ENCODE assay signal across 8 mouse cellular contexts in the genomic region with DNA sequence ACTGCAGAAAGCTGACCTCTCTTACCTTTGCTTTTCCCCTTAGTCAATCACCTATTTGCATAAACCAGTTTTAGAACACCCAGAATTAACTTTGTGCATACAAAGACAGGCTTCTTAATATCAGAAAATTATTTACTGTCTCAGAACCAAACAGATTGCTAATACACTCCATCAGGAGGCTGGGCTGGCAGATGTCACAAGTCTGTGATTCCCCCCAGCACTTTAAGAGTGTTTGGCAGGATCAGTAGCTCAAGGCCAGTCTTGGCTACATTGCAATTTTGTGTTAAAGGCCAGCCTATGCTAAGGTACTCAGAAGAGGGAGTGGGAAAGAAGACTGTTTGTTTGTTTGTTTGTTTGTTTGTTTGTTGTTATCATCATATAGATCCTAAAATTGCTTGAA. TPM values are rescaled to one million over a fixed set of nuclear protein-coding genes. Genes with fewer than 3 reads are reported as not detected.
DNase-seq lines count a peak whose midpoint lies in the region; ATAC-seq and TF ChIP-seq lines count a peak whose summit lies in the region.

No protein-coding gene starts in this region.

- H3K27ac ChIP-seq in cerebellum, adult 2 months (ENCODE audit: insufficient read depth, low read length) = no peak overlapping the region
- H3K27ac ChIP-seq in hindbrain, embryonic 13.5 days = no peak overlapping the region
- no peak overlapping the region for H3K27ac ChIP-seq in hindbrain, embryonic 10.5 days
- H3K27ac ChIP-seq in neural tube, embryonic 12.5 days = no peak overlapping the region
- no peak overlapping the region for H3K27ac ChIP-seq in neural tube, embryonic 14.5 days (ENCODE audit: low read depth, low read length)

- H3K4me1 ChIP-seq in cerebellum, adult 2 months (ENCODE audit: control insufficient read depth, insufficient read depth, low read length) = peaks cover 2% of the 10 kb centered on the region; the same call in 1 of the 2 replicates
- peaks cover 29% of the 10 kb centered on the region for H3K4me1 ChIP-seq in hindbrain, embryonic 13.5 days (replicated peaks)
- H3K4me1 ChIP-seq in hindbrain, embryonic 10.5 days (replicated peaks) = peaks cover 20% of the 10 kb centered on the region
- H3K4me1 ChIP-seq in neural tube, embryonic 12.5 days = peaks cover 9% of the 10 kb centered on the region; the same call in 1 of the 2 replicates
- peaks cover 15% of the 10 kb centered on the region; the same call in 1 of the 2 replicates for H3K4me1 ChIP-seq in neural tube, embryonic 14.5 days (ENCODE audit: control insufficient read depth, insufficient read depth, low read length)

- no peak overlapping the region for H3K4me3 ChIP-seq in cerebellum, adult 2 months (replicated peaks; ENCODE audit: insufficient read depth, low read depth, low read length)
- H3K4me3 ChIP-seq in hindbrain, embryonic 13.5 days = 0 out of 2 replicates have a peak overlapping the region, but pooled peaks have one; percentile 4
- no peak overlapping the region for H3K4me3 ChIP-seq in hindbrain, embryonic 10.5 days
- no peak overlapping the region for H3K4me3 ChIP-seq in neural tube, embryonic 12.5 days
- peak overlapping the region; percentile 2; the same call in 1 of the 2 replicates for H3K4me3 ChIP-seq in neural tube, embryonic 14.5 days (ENCODE audit: low read depth, low read length)

- DNase-seq in cerebellum, adult 2 months = peak; percentile 16 to 35
- no peak for DNase-seq in cerebellum, postnatal 36 days
- DNase-seq in hindbrain, embryonic 10.5 days (ENCODE audit: low spot score) = no peak
- no peak for DNase-seq in neural tube, embryonic 10.5 days (ENCODE audit: extremely low spot score, low spot score)
- DNase-seq in layer of hippocampus, postnatal 14 days (ENCODE audit: low spot score in 2 of 2) = no peak

- H3K9me3 ChIP-seq in hindbrain, embryonic 13.5 days = no peaks in the 10 kb centered on the region
- H3K9me3 ChIP-seq in hindbrain, embryonic 10.5 days = peaks cover 14% of the 10 kb centered on the region
- peaks cover 12% of the 10 kb centered on the region; the same call in 1 of the 2 replicates for H3K9me3 ChIP-seq in neural tube, embryonic 12.5 days
- no peaks in the 10 kb centered on the region for H3K9me3 ChIP-seq in neural tube, embryonic 14.5 days (ENCODE audit: control insufficient read depth, low read length)

- H3K4me2 ChIP-seq in hindbrain, embryonic 13.5 days = peak overlapping the region; percentile 38
- H3K4me2 ChIP-seq in neural tube, embryonic 12.5 days (replicated peaks) = peak overlapping the region; percentile 39
- peak overlapping the region; percentile 17; the same call in 1 of the 2 replicates for H3K4me2 ChIP-seq in neural tube, embryonic 14.5 days (ENCODE audit: low read depth, low read length)

- 0 out of 2 replicates have a peak overlapping the region, but pooled peaks have one; percentile 19 for H3K9ac ChIP-seq in hindbrain, embryonic 13.5 days
- H3K9ac ChIP-seq in neural tube, embryonic 12.5 days = no peak overlapping the region
- no peak overlapping the region for H3K9ac ChIP-seq in neural tube, embryonic 14.5 days (replicated peaks; ENCODE audit: low read depth, low read length)

- no peak for TF ChIP-seq POLR2A in cerebellum, adult 2 months (IDR thresholded peaks at IDR 0.05; ENCODE audit: borderline replicate concordance, insufficient read depth, low read length)

- H3K27me3 ChIP-seq in cerebellum, adult 2 months (ENCODE audit: control insufficient read depth, insufficient read depth, low read length) = no peaks in the 10 kb centered on the region
- no peaks in the 10 kb centered on the region for H3K27me3 ChIP-seq in hindbrain, embryonic 13.5 days
- no peaks in the 10 kb centered on the region for H3K27me3 ChIP-seq in hindbrain, embryonic 10.5 days (ENCODE audit: insufficient read depth, poor library complexity, severe bottlenecking)
- no peaks in the 10 kb centered on the region for H3K27me3 ChIP-seq in neural tube, embryonic 12.5 days (replicated peaks)
- H3K27me3 ChIP-seq in neural tube, embryonic 14.5 days (ENCODE audit: control insufficient read depth, insufficient read depth, low read length) = no peaks in the 10 kb centered on the region

- no peak for TF ChIP-seq CTCF in cerebellum, adult 2 months (IDR thresholded peaks at IDR 0.05; ENCODE audit: borderline replicate concordance, insufficient read depth, low read depth, low read length)

- ATAC-seq in hindbrain, embryonic 13.5 days (ENCODE audit: low FRiP score) = no peak
- ATAC-seq in neural tube, embryonic 12.5 days (ENCODE audit: low FRiP score, low read depth) = no peak
- ATAC-seq in neural tube, embryonic 14.5 days (ENCODE audit: low read depth) = no peak

- no peaks in the 10 kb centered on the region for H3K36me3 ChIP-seq in hindbrain, embryonic 13.5 days
- peaks cover 14% of the 10 kb centered on the region; the same call in 1 of the 2 replicates for H3K36me3 ChIP-seq in hindbrain, embryonic 10.5 days
- H3K36me3 ChIP-seq in neural tube, embryonic 12.5 days = no peaks in the 10 kb centered on the region
- no peaks in the 10 kb centered on the region for H3K36me3 ChIP-seq in neural tube, embryonic 14.5 days (ENCODE audit: control insufficient read depth, insufficient read depth, low read length)

RNA-seq across cellular contexts. Expression of a gene that starts 2.7 kb away (rescaled TPM):
- 8.9 and 9.5 TPM in 2 replicates for polyA plus RNA-seq in cerebellum, adult 2 months (2012; rRNA removed)
- polyA plus RNA-seq in hindbrain, embryonic 13.5 days (2015; fragmentation: Nextera tagmentation; extraction: Ambion mirVana) = 5.7 TPM in 2 replicates
- polyA plus RNA-seq in hindbrain, embryonic 10.5 days (2016; fragmentation: Nextera tagmentation; extraction: Ambion mirVana) = 4.6 TPM in 2 replicates
- polyA plus RNA-seq in neural tube, embryonic 12.5 days (2016; fragmentation: Nextera tagmentation; extraction: Ambion mirVana) = 9.2 and 10.0 TPM in 2 replicates
- polyA plus RNA-seq in neural tube, embryonic 14.5 days (2014; fragmentation: Nextera tagmentation; extraction: Ambion mirVana) = 6.4 and 11.6 TPM in 2 replicates
- 10 to 100 TPM; 19.5 to 22.2 TPM for total RNA-seq in layer of hippocampus, postnatal 14 days (2021)

RNA-seq across cellular contexts. Expression of a gene that starts 39.6 kb away (rescaled TPM):
- 1.9 and 2.8 TPM in 2 replicates for polyA plus RNA-seq in cerebellum, adult 2 months (2012; rRNA removed)
- 1.5 and 1.8 TPM in 2 replicates for polyA plus RNA-seq in hindbrain, embryonic 13.5 days (2015; fragmentation: Nextera tagmentation; extraction: Ambion mirVana)
- 1.3 and 1.8 TPM in 2 replicates for polyA plus RNA-seq in hindbrain, embryonic 10.5 days (2016; fragmentation: Nextera tagmentation; extraction: Ambion mirVana)
- 1.9 and 2.1 TPM in 2 replicates for polyA plus RNA-seq in neural tube, embryonic 12.5 days (2016; fragmentation: Nextera tagmentation; extraction: Ambion mirVana)
- 2.1 and 2.8 TPM in 2 replicates for polyA plus RNA-seq in neural tube, embryonic 14.5 days (2014; fragmentation: Nextera tagmentation; extraction: Ambion mirVana)
- total RNA-seq in layer of hippocampus, postnatal 14 days (2021) = 1 to 10 TPM in 1 of 2 experiments, under 1 TPM in 1; 0.76 to 1.2 TPM

Comparison
In these comparisons a context has a peak if more than half of its experiments do, and no peak if none do; other contexts are left out.
1. DNase-seq: peak in cerebellum, adult 2 months (2 of 2); none in cerebellum, postnatal 36 days (0 of 2), hindbrain, embryonic 10.5 days (single experiment), neural tube, embryonic 10.5 days (single experiment) and layer of hippocampus, postnatal 14 days (0 of 2).
2. H3K4me3 ChIP-seq: peak in hindbrain, embryonic 13.5 days (single experiment) and neural tube, embryonic 14.5 days (single experiment); none in cerebellum, adult 2 months (single experiment), hindbrain, embryonic 10.5 days (single experiment) and neural tube, embryonic 12.5 days (single experiment).
3. Peak in every context shown above with its lines, with median percentiles within 50 percentile points of each other: H3K4me2 ChIP-seq.